Mouse (Mus musculus): Measurements from ENCODE around the gene Hoxb8. TPM values are rescaled to one million over a fixed set of nuclear protein-coding genes. Genes with fewer than 3 reads are reported as not detected.

The Hoxb8 gene
- polyA plus RNA-seq (2012): not detected in 2 replicates

- no peak within 1 kb of the TSS for H3K4me3 ChIP-seq (replicated peaks)
- H3K9me3 ChIP-seq (ENCODE audit: control insufficient read depth, low read length): peaks cover 2% of the 10 kb centered on the region; the same call in 1 of the 2 replicates
- TF ChIP-seq TAL1 (IDR thresholded peaks at IDR 0.05; ENCODE audit: low read length) (no peak), GATA1 (IDR thresholded peaks at IDR 0.05; ENCODE audit: low read length) (no peak)
- H3K4me1 ChIP-seq (ENCODE audit: control insufficient read depth): no peaks in the 10 kb centered on the region
- H3K36me3 ChIP-seq (ENCODE audit: control insufficient read depth): no peaks in the 10 kb centered on the region
- peaks cover 100% of the 10 kb centered on the region for H3K27me3 ChIP-seq (ENCODE audit: control insufficient read depth)
These were observed at the start of gene Hoxb8 for GRCm38 (mm10) chr11:96281855-96282570. Gene Hoxb8 (plus strand): TSS chr11:96281905.

DNA sequence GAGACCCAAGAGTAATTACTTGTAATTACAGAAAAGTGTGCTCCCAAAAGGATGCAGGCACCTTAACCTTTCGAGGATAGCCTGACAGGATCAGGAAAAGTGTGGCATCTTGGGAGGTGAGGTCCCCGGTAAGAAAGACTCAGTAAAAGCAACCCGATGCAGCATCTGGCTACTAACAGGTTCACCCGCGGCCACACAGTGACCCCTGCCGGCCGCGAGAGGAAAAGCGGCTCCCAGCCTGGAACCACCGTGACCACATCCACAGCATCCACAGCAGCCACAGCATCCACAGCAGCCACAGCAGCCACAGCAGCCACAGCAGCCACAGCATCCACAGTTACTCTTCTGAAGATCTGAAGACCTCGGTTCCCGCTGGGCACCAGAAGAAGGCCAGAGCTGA is 46.8 kb upstream of the Hoxb8 start:
- TF ChIP-seq TAL1 (IDR thresholded peaks at IDR 0.05; ENCODE audit: low read length) (no peak), GATA1 (IDR thresholded peaks at IDR 0.05; ENCODE audit: low read length) (no peak)
- H3K4me1 ChIP-seq (ENCODE audit: control insufficient read depth): no peaks in the 10 kb centered on the region
- no peaks in the 10 kb centered on the region for H3K36me3 ChIP-seq (ENCODE audit: control insufficient read depth)
- peaks cover 7% of the 10 kb centered on the region; the same call in 1 of the 2 replicates for H3K27me3 ChIP-seq (ENCODE audit: control insufficient read depth)
- no peak overlapping the region for H3K4me3 ChIP-seq (replicated peaks)
- H3K9me3 ChIP-seq (ENCODE audit: control insufficient read depth, low read length): no peaks in the 10 kb centered on the region

- no peak overlapping the region for H3K4me3 ChIP-seq (replicated peaks)
- H3K9me3 ChIP-seq (ENCODE audit: control insufficient read depth, low read length): no peaks in the 10 kb centered on the region
- H3K27me3 ChIP-seq (ENCODE audit: control insufficient read depth): peaks cover 6% of the 10 kb centered on the region
- no peaks in the 10 kb centered on the region for H3K4me1 ChIP-seq (ENCODE audit: control insufficient read depth)
- H3K36me3 ChIP-seq (ENCODE audit: control insufficient read depth): no peaks in the 10 kb centered on the region
- TF ChIP-seq GATA1 (IDR thresholded peaks at IDR 0.05; ENCODE audit: low read length): no peak
- no peak for TF ChIP-seq TAL1 (IDR thresholded peaks at IDR 0.05; ENCODE audit: low read length)
These were observed 41.5 kb upstream of the Hoxb8 start for GRCm38 (mm10) chr11:96240211-96240610.

DNA sequence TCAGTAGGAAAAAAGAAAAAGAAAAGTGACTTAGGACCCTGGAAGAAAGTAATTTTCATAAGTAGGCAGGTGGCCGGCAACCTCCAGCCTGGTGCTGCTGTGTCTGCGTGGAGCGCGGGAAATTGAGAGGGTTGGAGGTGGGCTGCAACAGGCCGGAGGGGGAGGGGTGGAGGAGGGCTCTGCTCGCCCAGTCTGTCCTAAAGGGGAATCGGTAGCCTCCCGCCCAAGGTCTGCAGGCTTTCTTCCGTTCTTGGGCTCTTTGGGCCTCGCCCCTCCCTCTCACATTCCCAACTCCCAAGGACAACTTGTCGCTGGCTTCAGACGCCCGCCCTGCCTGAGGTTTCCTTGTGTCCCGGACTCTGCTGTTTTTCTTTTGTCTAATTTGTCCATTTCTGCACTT is 30.8 kb upstream of the Hoxb8 start:
- TF ChIP-seq TAL1 (IDR thresholded peaks at IDR 0.05; ENCODE audit: low read length) (no peak), GATA1 (IDR thresholded peaks at IDR 0.05; ENCODE audit: low read length) (no peak)
- H3K36me3 ChIP-seq (ENCODE audit: control insufficient read depth): no peaks in the 10 kb centered on the region
- peaks cover 2% of the 10 kb centered on the region for H3K9me3 ChIP-seq (ENCODE audit: control insufficient read depth, low read length)
- peaks cover 77% of the 10 kb centered on the region for H3K27me3 ChIP-seq (ENCODE audit: control insufficient read depth)
- H3K4me3 ChIP-seq (replicated peaks): no peak overlapping the region
- no peaks in the 10 kb centered on the region for H3K4me1 ChIP-seq (ENCODE audit: control insufficient read depth)

DNA sequence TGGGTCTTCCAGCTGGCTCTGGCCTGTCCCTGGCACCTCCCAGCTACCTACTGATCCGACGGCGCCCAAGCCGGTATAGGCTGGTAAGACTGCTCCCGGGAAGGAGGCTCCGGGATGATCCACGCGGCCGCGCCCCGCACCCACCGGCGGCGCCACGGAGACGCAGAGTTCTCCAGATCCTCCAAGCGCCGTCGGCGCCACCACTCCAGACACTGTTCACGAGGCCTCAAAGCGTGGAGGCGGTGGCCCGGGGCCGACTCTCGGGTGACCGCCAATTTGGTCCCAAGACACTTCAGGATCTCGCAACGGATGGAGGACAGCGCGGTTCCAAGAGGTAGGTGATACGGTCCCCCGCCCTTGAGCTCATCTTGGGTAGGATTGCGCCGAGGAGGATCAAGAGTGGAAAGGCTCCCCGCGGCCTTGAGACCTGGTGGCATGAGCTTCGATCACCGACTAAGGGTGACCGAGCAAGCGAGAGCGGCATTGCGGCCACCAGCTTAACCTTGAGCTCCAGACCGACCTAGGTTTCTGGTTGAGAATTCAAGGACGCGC is 30.1 kb upstream of the Hoxb8 start:
- H3K4me3 ChIP-seq (replicated peaks): no peak overlapping the region
- no peaks in the 10 kb centered on the region for H3K36me3 ChIP-seq (ENCODE audit: control insufficient read depth)
- peaks cover 2% of the 10 kb centered on the region for H3K9me3 ChIP-seq (ENCODE audit: control insufficient read depth, low read length)
- TF ChIP-seq GATA1 (IDR thresholded peaks at IDR 0.05; ENCODE audit: low read length): no peak
- no peak for TF ChIP-seq TAL1 (IDR thresholded peaks at IDR 0.05; ENCODE audit: low read length)
- peaks cover 83% of the 10 kb centered on the region for H3K27me3 ChIP-seq (ENCODE audit: control insufficient read depth)
- H3K4me1 ChIP-seq (ENCODE audit: control insufficient read depth): no peaks in the 10 kb centered on the region

DNA sequence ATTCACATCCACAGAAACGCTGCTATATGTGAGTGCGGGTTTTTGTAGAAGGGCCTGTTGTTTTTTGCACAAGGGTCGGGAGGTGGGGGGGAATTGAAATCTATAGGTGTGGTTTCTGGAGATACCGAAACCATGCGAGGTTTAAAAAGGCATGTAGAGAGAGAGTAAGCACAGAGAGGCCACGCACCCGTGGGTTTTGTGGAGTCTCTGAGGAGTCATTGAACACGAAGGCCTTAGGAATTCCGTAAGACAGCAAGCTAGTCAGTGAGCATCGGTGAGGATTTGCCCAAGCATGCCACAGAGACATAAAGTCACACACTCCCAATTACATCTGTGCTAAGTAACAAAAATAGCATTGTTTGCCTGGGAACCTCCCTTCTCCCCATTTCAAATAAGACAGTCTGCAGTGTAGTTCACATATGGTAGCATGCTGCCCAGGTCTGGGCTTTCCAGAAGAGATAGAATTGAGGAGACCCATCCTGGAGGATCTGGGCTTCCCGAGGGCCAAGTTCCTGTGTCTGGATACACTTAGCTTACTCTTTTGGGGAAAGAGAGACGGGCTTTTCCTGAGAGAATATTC is 29.1 kb upstream of the Hoxb8 start:
- H3K9me3 ChIP-seq (ENCODE audit: control insufficient read depth, low read length): peaks cover 2% of the 10 kb centered on the region
- H3K36me3 ChIP-seq (ENCODE audit: control insufficient read depth): no peaks in the 10 kb centered on the region
- TF ChIP-seq TAL1 (IDR thresholded peaks at IDR 0.05; ENCODE audit: low read length) (no peak), GATA1 (IDR thresholded peaks at IDR 0.05; ENCODE audit: low read length) (no peak)
- no peaks in the 10 kb centered on the region for H3K4me1 ChIP-seq (ENCODE audit: control insufficient read depth)
- H3K27me3 ChIP-seq (ENCODE audit: control insufficient read depth): peaks cover 92% of the 10 kb centered on the region
- H3K4me3 ChIP-seq (replicated peaks): no peak overlapping the region

GRCm38 (mm10) chr11:96254221-96254620 is 27.5 kb upstream of the Hoxb8 start:
- Histone ChIP-seq H3K4me1 (ENCODE audit: control insufficient read depth) (no peaks in the 10 kb centered on the region), H3K4me3 (replicated peaks) (no peak overlapping the region), H3K27me3 (ENCODE audit: control insufficient read depth) (peaks cover 98% of the 10 kb centered on the region)

GRCm38 (mm10) chr11:96255111-96255995 is 26.4 kb upstream of the Hoxb8 start:
- peaks cover 96% of the 10 kb centered on the region for H3K27me3 ChIP-seq (ENCODE audit: control insufficient read depth)
- TF ChIP-seq TAL1 (IDR thresholded peaks at IDR 0.05; ENCODE audit: low read length): no peak
- no peak for TF ChIP-seq GATA1 (IDR thresholded peaks at IDR 0.05; ENCODE audit: low read length)
- no peak overlapping the region for H3K4me3 ChIP-seq (replicated peaks)
- no peaks in the 10 kb centered on the region for H3K4me1 ChIP-seq (ENCODE audit: control insufficient read depth)
- H3K9me3 ChIP-seq (ENCODE audit: control insufficient read depth, low read length): peaks cover 2% of the 10 kb centered on the region
- H3K36me3 ChIP-seq (ENCODE audit: control insufficient read depth): no peaks in the 10 kb centered on the region

More at GRCm38 (mm10) chr11:96254221-96254620, 27.5 kb upstream of the Hoxb8 start:
- Histone ChIP-seq H3K36me3 (ENCODE audit: control insufficient read depth) (no peaks in the 10 kb centered on the region), H3K9me3 (ENCODE audit: control insufficient read depth, low read length) (peaks cover 2% of the 10 kb centered on the region)
- TF ChIP-seq TAL1 (IDR thresholded peaks at IDR 0.05; ENCODE audit: low read length) (no peak), GATA1 (IDR thresholded peaks at IDR 0.05; ENCODE audit: low read length) (no peak)

Data from erythroblast, embryonic 14.5 days (primary cell).